Mouse (Mus musculus) midbrain, postnatal 0 days (tissue): ENCODE measurements around the gene Krtap4-1. TPM values are rescaled to one million over a fixed set of nuclear protein-coding genes. Genes with fewer than 3 reads are reported as not detected.
"Not testable (repeated sequence)": the region's sequence is repeated elsewhere in the genome, so short reads cannot be mapped to it uniquely, and the experiment has no call there.

Source experiments
- ATAC-seq: fragments of 200-750 bp; cut with Nextera tagmentation; 2 replicates; pipeline ENCODE4 v1.8.0; 2017; ENCODE audit warnings: moderate number of reproducible peaks, mild to moderate bottlenecking, moderate TSS enrichment, moderate library complexity; ENCODE audit not compliant: low FRiP score
- DNase-seq: peaks from one replicate; pipeline ENCODE4 v3.0.0-alpha.2; 2015; ENCODE audit warnings: low spot score
- H3K27ac ChIP-seq: fragments of 300-500 bp; sonication (generic); 2 replicates; pipeline ENCODE4 v1.5.1; 2014; ENCODE audit warnings: low read depth, mild to moderate bottlenecking, low read length, mixed read lengths
- H3K27me3 ChIP-seq: fragments of 300-500 bp; sonication (generic); 2 replicates; pipeline ENCODE4 v1.6.1; 2014; ENCODE audit warnings: low read length, control low read depth, mixed read lengths; ENCODE audit not compliant: insufficient read depth
- H3K36me3 ChIP-seq: fragments of 300-500 bp; sonication (generic); 2 replicates; pipeline ENCODE4 v1.6.1; 2014; ENCODE audit warnings: low read length, control low read depth, mixed read lengths; ENCODE audit not compliant: insufficient read depth
- H3K4me1 ChIP-seq: fragments of 300-500 bp; sonication (generic); 2 replicates; pipeline ENCODE4 v1.6.1; 2014; ENCODE audit warnings: mild to moderate bottlenecking, control low read depth, antibody characterized with exemption, low read length, mixed read lengths; ENCODE audit not compliant: insufficient read depth
- H3K4me2 ChIP-seq: fragments of 300-500 bp; sonication (generic); 2 replicates; pipeline ENCODE4 v1.6.1; 2014; ENCODE audit warnings: low read depth, mild to moderate bottlenecking, low read length, mixed read lengths; ENCODE audit not compliant: poor library complexity, severe bottlenecking
- H3K4me3 ChIP-seq: fragments of 300-500 bp; sonication (generic); 2 replicates; pipeline ENCODE4 v1.5.1; 2014; ENCODE audit warnings: low read depth, mild to moderate bottlenecking, low read length, moderate library complexity
- H3K9ac ChIP-seq: fragments of 300-500 bp; sonication (generic); replicated peaks from 2 replicates; pipeline ENCODE4 v1.6.1; 2014; ENCODE audit warnings: mild to moderate bottlenecking, low read length, moderate library complexity, mixed read lengths; ENCODE audit not compliant: poor library complexity, severe bottlenecking
- H3K9me3 ChIP-seq: fragments of 300-500 bp; sonication (generic); 2 replicates; pipeline ENCODE4 v1.6.1; 2016; ENCODE audit warnings: low read length, control low read depth
- CTCF ChIP-seq: IDR thresholded peaks from 2 replicates; pipeline ENCODE4 v1.5.1; 2016; ENCODE audit warnings: antibody characterized with exemption, mild to moderate bottlenecking
- WGBS: fragments of 180-500 bp; shearing (Covaris S2); extraction: QIAGEN DNeasy Blood & Tissue Kit; methylation state at CpG from one replicate; pipeline ENCODE4 v1.1.7; 2014; 5-methylcytosine and 5-hydroxymethylcytosine counted together
- polyA plus RNA-seq: library from polyadenylated mRNA; unstranded; fragments of >200 nt; fragmentation: Nextera tagmentation; extraction: Ambion mirVana; gene quantifications from 2 replicates; pipeline ENCODE4 v1.2.1, GENCODE M21; 2015
- total RNA-seq: library from RNA; depleted of rRNA; stranded (reverse); fragments of >200 nt; gene quantifications from 2 replicates; pipeline ENCODE4 v1.2.3, GENCODE M21; 2014

Gene Krtap4-1
- total and polyA plus RNA-seq, 2 experiments from 2014 or later = not detected

DNA sequence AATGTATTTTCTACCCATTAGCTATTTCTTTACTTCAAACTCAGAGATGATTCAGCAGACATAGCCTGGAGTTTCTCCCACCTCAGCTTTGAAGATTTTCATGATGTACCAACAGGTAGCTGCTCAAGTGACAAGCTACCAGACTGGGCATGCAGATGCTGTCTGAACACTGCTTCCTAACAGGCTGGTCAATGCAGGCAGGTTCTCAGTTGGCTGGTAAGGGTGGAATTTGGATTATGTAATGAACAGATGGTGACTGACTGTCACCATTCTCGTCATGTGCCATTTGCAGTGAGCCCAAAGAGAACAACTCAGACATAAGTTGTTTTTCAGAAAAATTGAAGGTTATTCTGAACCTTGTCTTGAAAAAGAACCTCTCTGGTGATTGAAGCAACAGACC lies 18.9 kb downstream of the Krtap4-1 start:
- Histone ChIP-seq H3K9ac (no peak overlapping the region), H3K36me3 (no peaks in the 10 kb centered on the region), H3K27ac (no peak overlapping the region), H3K4me2 (no peak overlapping the region), H3K4me3 (no peak overlapping the region), H3K27me3 (no peaks in the 10 kb centered on the region), H3K9me3 (no peaks in the 10 kb centered on the region), H3K4me1 (no peaks in the 10 kb centered on the region)
- ATAC-seq (no peak), DNase-seq (peak; percentile 5)
- WGBS = 78% methylated on average over 1 of the region's 1 CpGs
- TF ChIP-seq CTCF = no peak

DNA sequence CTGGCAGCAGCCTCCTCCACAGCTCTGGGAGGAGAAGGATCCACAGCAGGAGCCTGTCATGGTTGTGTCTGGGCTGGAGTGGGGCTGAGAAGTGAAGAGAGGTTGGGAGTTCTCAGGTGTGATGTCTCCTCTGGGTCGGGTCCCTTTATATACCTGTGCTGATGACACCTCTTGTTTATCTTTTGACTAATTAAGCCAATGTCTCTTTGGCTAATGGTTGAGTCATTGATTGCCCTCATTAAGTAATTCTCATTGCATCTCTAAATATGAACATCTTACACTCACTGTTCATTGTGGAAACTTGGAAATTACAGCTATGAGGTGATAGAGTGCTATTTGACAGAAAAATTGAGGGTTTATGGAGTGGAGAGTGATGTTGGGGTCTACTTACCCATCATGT lies 24.8 kb downstream of the Krtap4-1 start, which contains the start of gene Gm11938:
Gene Gm11938, minus strand, starts transcription at position 101 of the 400 bp plus-strand sequence.
- H3K9me3 ChIP-seq, H3K4me1 ChIP-seq, H3K27ac ChIP-seq, ATAC-seq, DNase-seq, H3K4me2 ChIP-seq, H3K27me3 ChIP-seq, H3K4me3 ChIP-seq, H3K36me3 ChIP-seq, H3K9ac ChIP-seq: not testable (repeated sequence)
- 86% methylated on average over 1 of the region's 1 CpGs for whole genome bisulfite sequencing

DNA sequence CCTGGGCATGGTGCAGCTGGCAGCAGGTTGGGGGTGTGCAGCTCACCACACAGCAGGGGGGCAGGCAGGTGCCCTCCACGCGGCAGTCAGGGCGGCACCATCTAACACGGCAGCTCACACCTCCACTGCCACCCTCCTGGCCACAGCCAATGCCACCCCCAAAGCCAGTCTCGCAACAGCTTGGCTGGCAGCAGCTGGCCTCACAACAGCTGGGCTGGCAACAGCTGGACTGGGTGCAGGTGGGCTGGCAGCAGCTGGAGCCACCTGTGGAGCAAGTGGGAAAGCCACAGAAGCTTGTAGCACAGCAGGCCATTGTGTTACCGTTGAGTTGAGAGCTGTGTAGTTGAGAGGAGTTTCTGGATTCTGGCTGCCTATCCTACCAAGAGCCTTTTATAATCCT lies 30.3 kb downstream of the Krtap4-1 start, which contains the start of gene Krtap9-3:
Gene Krtap9-3, minus strand, starts transcription at position 364 of the 400 bp plus-strand sequence.
- H3K27ac ChIP-seq, H3K4me2 ChIP-seq, H3K4me3 ChIP-seq, H3K36me3 ChIP-seq, H3K27me3 ChIP-seq, H3K9me3 ChIP-seq, H3K4me1 ChIP-seq, DNase-seq, ATAC-seq, H3K9ac ChIP-seq: not testable (repeated sequence)
- WGBS = 86% methylated on average over 6 of the region's 6 CpGs

DNA sequence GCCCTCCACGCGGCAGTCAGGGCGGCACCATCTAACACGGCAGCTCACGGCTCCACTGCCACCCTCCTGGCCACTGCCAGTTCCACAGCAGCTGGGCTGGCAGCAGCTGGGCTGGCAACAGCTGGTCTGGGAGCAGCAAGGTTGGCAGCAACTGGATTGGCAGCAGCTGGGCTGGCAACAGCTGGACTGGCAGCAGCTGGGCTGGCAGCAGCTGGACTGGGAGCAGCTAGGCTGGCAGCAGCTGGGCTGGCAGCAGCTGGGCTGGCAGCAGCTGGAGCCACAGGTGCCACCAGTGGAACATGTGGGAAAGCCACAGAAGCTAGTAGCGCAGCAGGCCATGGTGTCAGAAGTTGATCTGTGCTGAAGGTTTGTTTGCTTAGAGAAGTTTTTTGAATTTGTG lies 37.1 kb downstream of the Krtap4-1 start, which contains the start of gene Krtap1-3:
Gene Krtap1-3, minus strand, starts transcription at position 359 of the 400 bp plus-strand sequence.
- H3K36me3 ChIP-seq = no peaks in the 10 kb centered on the region
- no peak for TF ChIP-seq CTCF
- no peak within 1 kb of the TSS for H3K4me2 ChIP-seq
- no peaks in the 10 kb centered on the region for H3K27me3 ChIP-seq
- H3K27ac ChIP-seq = no peak within 1 kb of the TSS
- no peak within 1 kb of the TSS for H3K9ac ChIP-seq
- H3K9me3 ChIP-seq = no peaks in the 10 kb centered on the region
- no peaks in the 10 kb centered on the region for H3K4me1 ChIP-seq
- DNase-seq (no peak), ATAC-seq (no peak)
- no peak within 1 kb of the TSS for H3K4me3 ChIP-seq
- 88% methylated on average over 6 of the region's 6 CpGs for WGBS

DNA sequence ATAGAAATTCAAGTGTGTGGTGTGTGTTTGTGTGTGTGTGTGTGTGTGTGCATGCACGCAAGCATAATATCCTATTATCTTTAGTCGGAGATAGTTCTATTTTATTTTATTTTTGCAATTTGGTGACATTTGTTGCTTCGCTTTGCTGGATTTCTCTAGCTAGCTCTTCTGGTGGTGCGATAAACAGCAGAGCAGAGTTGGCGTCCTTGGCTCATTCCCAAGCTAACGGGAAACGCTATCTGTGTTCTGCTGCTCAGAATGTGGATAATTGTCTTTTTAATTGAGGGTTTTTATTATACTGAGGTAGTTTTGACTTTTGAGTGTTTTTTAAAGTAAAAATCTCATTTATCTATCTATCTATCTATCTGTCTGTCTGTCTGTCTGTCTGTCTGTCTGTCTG lies 42.9 kb downstream of the Krtap4-1 start:
- no peak overlapping the region for H3K4me2 ChIP-seq
- H3K4me3 ChIP-seq = no peak overlapping the region
- DNase-seq (no peak), ATAC-seq (no peak)
- H3K9ac ChIP-seq = no peak overlapping the region
- no peaks in the 10 kb centered on the region for H3K27me3 ChIP-seq
- H3K4me1 ChIP-seq = no peaks in the 10 kb centered on the region
- 89% methylated on average over 7 of the region's 7 CpGs for WGBS
- TF ChIP-seq CTCF = no peak
- no peak overlapping the region for H3K27ac ChIP-seq
- no peaks in the 10 kb centered on the region for H3K9me3 ChIP-seq
- no peaks in the 10 kb centered on the region for H3K36me3 ChIP-seq

DNA sequence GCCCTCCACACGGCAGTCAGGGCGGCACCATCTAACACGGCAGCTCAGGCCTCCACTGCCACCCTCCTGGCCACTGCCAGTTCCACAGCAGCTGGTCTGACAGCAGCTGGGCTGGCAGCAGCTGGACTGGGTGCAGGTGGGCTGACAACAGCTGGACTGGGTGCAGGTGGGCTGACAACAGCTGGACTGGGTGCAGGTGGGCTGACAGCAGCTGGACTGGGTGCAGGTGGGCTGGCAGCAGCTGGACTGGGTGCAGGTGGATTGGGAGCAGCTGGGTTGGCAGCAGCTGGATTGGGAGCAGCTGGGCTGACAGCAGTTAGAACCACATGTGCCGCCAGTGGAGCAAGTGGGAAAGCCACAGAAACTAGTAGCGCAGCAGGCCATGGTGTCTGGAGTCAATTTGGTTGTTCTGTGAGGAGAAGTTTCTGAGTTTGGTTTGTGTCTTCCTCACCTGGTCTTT lies 44.8 kb downstream of the Krtap4-1 start, which contains the start of gene Krtap1-4:
Gene Krtap1-4, minus strand, starts transcription at position 410 of the 460 bp plus-strand sequence.
- ATAC-seq (no peak), DNase-seq (no peak)
- WGBS = 84% methylated on average over 5 of the region's 5 CpGs
- Histone ChIP-seq H3K9ac (no peak within 1 kb of the TSS), H3K9me3 (no peaks in the 10 kb centered on the region), H3K27ac (no peak within 1 kb of the TSS), H3K36me3 (no peaks in the 10 kb centered on the region), H3K4me2 (no peak within 1 kb of the TSS), H3K4me3 (no peak within 1 kb of the TSS), H3K27me3 (no peaks in the 10 kb centered on the region), H3K4me1 (no peaks in the 10 kb centered on the region)
- no peak for TF ChIP-seq CTCF
